Mouse (Mus musculus) WW6 (cell line): ENCODE measurements at regions not wholly inside any gene's neighbourhood (a gene's known extent, or its start where the extent isn't known, plus 50 kb on each side); places are given as distances from the start of the nearest gene placed in this dataset.

Experiments used
- DNase-seq: peaks from one replicate; pipeline ENCODE4 v3.0.0-alpha.2; 2013; ENCODE audit warnings: low read depth, low spot score

- DNase-seq, result no peak
These were observed 50.1 kb upstream of the Cpm start for GRCm38 (mm10) chr10:117579210-117579609.

GRCm38 (mm10) chr10:117578696-117579146 lies 50.6 kb upstream of the Cpm start:
- DNase-seq, result no peak

DNA sequence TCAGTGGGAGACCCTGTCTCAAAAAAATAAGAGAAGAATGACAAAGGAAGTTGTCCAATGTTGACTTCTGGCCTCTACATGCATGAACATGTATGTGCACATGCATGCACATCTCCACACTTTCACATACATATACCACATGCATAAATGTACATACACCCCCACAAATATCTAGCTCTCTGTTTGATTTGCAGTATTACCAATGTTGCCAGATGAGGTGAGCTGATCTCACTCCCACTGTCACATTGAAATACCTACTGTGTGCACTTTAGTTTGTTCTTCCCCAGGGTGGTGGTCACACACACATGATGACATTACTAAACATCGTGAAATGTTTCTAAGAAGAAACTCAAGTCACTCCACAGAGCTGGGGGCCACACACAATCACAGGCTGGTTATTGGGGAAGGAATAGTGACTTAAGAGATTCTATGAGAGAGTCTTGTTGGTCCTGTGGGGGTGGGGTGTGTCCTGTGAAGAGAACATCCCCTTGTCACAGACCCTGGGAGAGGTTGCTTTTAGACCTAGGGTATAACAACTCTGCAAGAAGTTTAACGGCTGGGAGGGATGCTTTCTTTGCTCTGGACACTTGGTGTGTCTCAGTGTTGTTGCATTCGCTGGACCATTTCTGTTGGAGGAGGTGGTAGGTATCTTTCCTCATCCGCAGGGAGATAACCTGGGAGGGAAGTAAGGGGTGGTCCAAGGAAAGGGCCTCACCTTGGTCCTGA lies 51.2 kb upstream of the Cpm start:
- no peak for DNase-seq

DNA sequence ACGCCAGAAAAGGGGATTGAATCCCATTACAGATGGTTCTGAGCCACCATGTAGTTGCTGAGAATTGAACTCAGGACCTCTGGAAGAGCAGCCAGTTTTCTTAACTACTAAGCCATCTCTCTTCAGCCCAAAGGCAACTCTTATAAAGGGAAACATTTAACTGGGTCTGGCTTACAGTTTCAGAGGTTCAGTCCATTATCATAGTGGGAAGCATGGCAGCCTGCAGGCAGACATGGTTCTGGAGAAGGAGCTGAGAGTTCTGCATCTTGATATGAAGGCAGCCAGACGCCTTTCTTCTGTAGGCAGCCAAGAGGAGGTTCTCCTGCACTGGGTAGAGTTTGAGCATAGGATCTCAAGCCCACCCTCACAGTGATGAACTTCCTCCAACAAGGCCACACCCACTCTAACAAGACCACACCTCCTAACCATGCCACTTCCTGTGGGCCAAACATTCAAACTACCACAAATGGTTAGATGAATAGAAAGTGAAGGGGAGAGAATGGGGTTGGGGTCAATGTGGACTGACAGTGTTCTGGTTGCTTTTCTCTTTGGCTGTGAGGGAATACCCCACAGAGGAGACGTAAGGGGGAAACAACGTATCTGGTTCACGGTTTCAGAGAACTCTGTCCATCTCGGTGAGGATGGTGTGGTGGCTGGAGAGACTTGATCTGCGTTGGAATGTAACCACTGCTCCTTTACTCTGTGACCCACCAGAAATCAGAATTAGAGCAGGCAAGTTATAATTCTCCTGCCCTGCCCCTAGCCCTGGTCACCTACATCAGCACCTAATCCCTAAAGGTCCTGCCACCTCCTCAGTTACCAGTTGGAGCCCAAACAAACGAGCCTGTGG lies 52.2 kb upstream of the Cpm start:
- DNase-seq, result no peak

DNA sequence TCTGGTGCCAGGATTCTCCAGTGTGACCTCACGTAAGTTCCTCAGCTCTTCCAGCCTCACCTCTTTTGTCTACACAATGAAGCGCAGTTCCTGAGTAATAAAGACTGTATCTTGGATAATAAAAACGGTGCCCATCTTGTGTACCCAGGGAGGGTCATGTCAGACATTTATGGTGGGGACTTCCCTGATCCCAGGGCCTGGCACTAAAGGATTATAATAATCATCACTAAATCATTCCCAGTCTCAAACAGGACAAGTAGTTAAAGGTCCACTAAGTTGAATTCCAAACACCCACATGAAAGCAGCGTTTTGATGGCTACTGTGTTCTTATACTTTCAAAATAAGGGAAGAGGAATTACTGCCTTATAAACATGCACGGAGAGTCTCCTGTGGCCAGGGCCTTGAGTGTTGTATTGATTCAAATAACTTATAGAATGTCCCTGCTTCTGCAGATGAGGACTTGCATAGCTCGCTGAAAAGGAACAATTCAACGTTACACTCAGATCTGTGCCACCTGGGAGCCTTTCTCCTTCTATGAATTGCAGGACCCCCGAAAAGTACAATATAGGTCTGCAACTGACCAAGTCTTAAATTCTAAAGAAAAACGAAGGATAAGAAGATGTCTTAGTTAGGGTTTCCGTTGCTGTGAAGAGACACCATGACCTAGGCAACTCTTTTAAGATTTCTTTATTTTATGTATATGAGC lies 53.0 kb upstream of the Cpm start:
- no peak for DNase-seq

- DNase-seq, result no peak
These were observed 53.7 kb upstream of the Cpm start for GRCm38 (mm10) chr10:117575404-117576153.

- no peak for DNase-seq
These were observed 54.4 kb upstream of the Cpm start for GRCm38 (mm10) chr10:117574915-117575314.

DNA sequence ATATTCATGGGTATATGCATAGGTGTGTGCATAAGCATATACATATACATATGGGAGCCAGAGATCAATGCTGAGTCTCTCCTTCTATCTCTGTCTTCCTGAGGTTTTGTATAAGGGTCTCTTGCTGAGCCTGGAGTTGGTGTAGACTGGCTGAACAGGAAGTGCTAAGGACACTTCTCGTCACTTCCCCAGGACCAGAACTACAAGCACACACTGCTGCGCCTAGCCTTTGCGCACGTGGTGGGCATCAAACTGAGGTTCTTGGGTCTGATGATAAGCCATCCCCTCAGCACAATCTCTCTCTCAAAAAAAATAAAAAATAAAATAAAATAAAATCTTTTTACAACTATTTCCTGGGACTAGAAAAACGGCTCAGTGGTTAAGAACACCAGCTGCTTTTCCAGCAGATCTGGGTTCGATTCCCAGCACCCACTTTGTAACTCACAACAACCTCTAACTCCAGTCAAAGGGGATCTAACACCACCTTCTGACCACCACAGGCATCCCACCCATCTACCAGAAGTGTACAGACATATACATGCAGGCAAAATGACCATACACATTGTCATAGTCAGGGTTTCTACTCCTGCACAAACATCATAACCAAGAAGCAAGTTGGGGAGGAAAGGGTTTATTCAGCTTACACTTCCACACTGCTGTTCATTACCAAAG lies 55.1 kb upstream of the Cpm start:
- DNase-seq, result no peak

DNA sequence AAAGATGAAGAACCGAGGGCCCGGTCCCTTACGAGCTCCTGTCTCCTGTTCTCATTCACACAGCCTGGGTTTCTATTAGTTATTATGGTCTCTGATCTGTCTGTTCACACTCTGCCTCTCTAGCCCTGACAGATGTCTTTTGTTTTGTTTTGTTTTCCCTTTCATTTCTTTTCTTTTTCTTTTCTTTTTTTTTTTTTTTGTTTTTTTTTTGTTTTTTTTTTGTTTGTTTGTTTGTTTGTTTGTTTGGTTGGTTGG lies 55.8 kb upstream of the Cpm start:
- no peak for DNase-seq

DNA sequence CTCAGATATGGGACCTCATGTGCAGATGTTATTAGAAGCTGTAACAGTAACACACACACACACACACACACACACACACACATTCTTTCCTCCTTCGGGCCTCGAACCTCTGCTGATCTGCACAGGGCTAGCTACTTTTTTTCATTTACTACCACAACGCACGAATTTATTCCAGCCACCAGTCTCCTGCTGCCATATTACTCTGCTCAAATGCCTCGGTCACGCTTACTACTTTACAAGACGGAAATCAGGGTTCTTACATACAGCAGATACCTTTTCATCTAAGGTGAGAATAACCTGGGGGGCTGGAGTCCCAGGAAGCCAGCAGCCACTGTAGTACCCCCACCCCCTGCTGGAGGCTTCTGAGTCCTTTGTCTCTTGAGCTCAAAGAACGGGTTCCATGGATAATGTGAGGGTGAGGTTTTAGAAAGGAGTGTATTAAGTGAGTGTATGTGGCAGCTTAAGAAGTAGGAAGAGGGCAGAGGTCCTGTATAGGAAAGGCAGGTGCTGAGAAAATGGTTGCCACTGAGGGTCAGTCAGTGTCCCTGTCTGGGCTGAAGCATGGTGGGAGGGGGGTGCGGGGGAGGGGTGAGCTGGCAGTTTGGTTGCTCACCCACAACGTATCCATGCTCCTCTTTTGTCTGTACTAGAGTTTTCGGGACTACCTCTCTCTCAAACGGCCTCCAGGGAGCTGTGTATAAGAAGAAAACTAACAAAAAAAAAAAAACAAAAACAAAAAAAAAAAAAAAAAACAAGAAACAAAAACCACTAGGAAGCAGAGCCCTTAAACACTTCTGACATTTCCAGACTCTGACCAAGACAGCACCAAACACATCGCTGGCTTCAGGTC lies 56.3 kb upstream of the Cpm start:
- no peak for DNase-seq

DNA sequence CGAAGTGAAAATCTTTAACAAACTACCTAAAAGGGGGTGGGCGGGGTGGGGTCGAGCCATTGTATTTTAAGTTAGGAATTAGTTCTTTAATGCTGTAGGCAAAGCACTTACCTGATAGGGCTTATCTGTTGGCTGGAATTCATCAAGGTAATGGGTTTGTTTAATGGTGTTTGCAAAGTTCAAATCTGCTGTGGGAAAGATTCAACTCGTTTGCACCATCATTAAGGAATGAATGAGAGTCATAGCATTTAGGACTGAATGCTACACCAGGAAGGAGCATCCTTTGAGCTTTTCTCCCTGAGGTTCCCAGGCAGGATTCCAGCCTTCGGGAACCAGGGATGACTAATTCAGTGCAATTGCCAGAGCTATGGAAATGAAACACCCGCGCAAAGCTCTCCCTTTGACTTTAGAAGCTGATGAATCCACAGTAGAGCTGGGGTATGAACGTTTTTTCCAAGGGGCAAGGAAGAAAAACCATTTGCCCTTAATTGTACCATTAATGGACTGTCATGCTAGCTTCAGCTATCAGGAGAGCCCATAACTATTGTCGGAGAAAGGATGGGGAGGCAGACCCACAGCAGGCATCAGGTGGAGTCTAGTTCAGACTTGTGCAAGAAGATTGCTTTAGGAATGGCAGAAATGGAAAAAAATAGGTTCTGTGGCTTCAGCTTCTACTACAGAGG lies 57.3 kb upstream of the Cpm start:
- no peak for DNase-seq

DNA sequence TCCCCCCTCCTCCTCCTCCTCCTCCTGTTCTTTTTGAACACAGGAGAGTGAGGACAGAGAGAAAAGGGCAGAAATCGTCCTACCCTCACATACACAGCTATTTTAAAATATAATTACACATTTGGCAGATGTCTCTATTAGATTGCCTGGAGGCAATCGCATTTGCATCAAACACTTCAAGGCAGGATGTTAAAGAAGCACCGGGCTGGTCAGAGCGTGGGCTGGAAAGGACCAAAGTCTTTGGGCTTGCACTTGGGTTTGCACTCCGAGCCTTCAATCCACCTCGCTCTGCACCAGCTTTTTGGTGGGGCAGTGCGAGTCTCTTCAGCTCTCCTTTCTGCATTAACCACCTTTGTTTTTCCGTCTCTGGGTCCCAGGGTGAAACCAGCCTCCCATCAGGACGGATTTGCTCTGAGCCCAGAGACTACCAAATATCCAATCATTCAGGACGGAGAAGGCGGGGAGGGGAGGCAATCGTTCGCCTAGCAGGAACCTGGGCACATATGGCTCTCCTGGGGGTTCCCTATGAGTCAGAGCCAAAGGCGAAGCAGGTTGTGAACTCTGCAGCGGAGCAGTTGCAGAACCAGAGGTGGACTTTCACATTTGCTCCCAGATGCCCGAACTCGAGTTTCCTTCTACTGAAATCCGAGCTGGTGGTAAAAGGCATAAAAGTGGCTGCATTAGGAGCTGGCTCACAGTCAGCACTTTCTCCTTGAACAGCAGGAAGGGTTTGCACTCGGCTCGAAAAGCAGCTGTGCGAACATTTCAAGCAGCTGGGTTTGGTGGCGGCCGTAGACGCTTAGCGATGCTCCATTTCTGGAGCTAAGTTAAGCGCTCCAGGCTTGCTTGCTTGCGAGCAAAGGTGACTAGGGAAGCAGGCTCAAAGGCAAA lies 58.1 kb upstream of the Cpm start:
- DNase-seq, result no peak

DNA sequence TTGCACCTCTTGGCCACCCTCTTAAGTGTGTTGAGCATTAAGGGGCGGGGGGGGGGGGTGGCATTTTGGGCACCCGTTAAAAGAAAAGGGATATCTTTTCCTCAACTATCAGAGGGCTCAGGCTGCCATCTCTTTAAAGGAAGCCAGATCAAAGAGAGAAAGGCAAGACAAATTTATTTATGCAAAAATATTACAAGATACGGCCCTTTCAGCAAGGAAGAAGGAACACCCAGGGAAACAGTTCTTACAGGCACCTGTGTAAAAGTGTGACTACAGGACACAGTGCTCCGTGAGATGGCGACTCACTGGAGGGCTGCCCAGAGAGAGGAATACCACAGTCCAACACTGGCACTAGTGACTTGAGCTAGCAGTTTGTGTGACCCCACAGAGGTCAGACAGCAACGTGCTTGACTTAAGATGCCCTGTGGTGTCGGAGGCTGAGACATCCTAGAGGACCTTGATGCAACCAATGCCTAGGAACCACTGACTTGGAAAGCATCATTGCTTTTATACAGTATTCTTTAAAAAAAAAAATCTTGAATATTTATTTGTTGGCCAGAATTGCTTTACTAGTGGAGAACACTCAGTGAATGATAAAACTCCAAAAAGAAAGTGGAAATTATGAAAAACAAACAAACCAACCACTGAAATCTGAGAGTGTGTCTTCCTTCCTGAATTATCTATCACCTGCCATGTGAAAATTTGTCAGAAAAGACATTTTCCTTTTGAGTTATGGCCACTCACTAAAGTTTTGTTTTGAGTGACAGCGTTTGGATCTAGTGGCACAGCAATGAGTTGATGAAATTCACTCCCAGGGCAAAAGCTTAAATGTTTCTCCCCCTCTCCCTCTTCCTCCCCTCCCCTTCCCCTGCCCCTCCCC lies 59.0 kb upstream of the Cpm start:
- DNase-seq, result no peak

- no peak for DNase-seq
These were observed 59.8 kb upstream of the Cpm start for GRCm38 (mm10) chr10:117569301-117570079.

- DNase-seq, result no peak
These were observed 60.6 kb upstream of the Cpm start for GRCm38 (mm10) chr10:117568472-117569300.

DNA sequence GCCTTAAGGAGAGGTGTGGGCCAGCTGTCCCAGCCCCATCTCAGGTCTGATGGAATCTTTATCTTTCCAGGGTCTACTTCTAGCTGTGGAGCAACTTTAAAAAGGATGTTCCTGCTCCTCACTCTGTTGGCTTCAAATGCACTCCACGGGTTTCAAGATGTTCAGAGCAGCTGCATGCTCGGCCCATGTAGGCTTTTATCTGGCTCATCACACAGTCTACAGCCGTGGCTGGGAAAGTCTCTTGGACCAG lies 61.2 kb upstream of the Cpm start:
- DNase-seq, result no peak
